Mouse (Mus musculus) E14TG2a.4 (cell line): ENCODE measurements around the gene Stard13.

Experiments
- H3K27me3 ChIP-seq: 2 replicates; pipeline ENCODE4 v1.6.1; 2014; ENCODE audit warnings: low read length, control low read depth; ENCODE audit not compliant: insufficient read depth
- H3K36me3 ChIP-seq: 2 replicates; pipeline ENCODE4 v1.6.1; 2014; ENCODE audit warnings: low read length, control low read depth; ENCODE audit not compliant: insufficient read depth
- H3K4me1 ChIP-seq: replicated peaks from 2 replicates; pipeline ENCODE4 v1.6.1; 2014; ENCODE audit warnings: low read depth, low read length, control low read depth
- H3K4me3 ChIP-seq: replicated peaks from 2 replicates; pipeline ENCODE4 v1.5.1; 2014; ENCODE audit warnings: mild to moderate bottlenecking, low read length
- H3K9me3 ChIP-seq: 2 replicates; pipeline ENCODE4 v1.6.1; 2014; ENCODE audit warnings: low read length, control low read depth
- CTCF ChIP-seq: conservative IDR thresholded peaks from 2 replicates; pipeline ENCODE4 v1.5.1; 2014; ENCODE audit warnings: low read length
- NANOG ChIP-seq: IDR thresholded peaks from 2 replicates; pipeline ENCODE4 v1.6.1; 2014; ENCODE audit warnings: borderline replicate concordance, low read length, mixed read lengths
- POU5F1 ChIP-seq: IDR thresholded peaks from 2 replicates; pipeline ENCODE4 v1.6.1; 2014; ENCODE audit warnings: low read length, borderline replicate concordance

Stard13 gene

GRCm38 (mm10) chr5:150996586-150996985, 237.1 kb downstream of the Stard13 start:
- H3K4me3 ChIP-seq = no peak overlapping the region
- H3K4me1 ChIP-seq = peaks cover 8% of the 10 kb centered on the region
- H3K36me3 ChIP-seq = no peaks in the 10 kb centered on the region
- no peak for TF ChIP-seq POU5F1
- no peak for TF ChIP-seq CTCF
- H3K9me3 ChIP-seq = no peaks in the 10 kb centered on the region
- no peaks in the 10 kb centered on the region for H3K27me3 ChIP-seq

- no peaks in the 10 kb centered on the region for H3K9me3 ChIP-seq
Measured at GRCm38 (mm10) chr5:150994096-150994495, 239.5 kb downstream of the Stard13 start.

More at GRCm38 (mm10) chr5:150994096-150994495, 239.5 kb downstream of the Stard13 start:
- H3K36me3 ChIP-seq = no peaks in the 10 kb centered on the region
- no peaks in the 10 kb centered on the region for H3K27me3 ChIP-seq
- no peak for TF ChIP-seq NANOG
- no peak for TF ChIP-seq CTCF
- TF ChIP-seq POU5F1 = no peak
- peaks cover 11% of the 10 kb centered on the region for H3K4me1 ChIP-seq
- H3K4me3 ChIP-seq = no peak overlapping the region
